Mouse (Mus musculus): Measurements from ENCODE around the gene Sspo. TPM values are rescaled to one million over a fixed set of nuclear protein-coding genes. Genes with fewer than 3 reads are reported as not detected.

Gene Sspo
- polyA plus RNA-seq, 1 experiment from 2014 or later = 0.45 TPM

GRCm38 (mm10) chr6:48423336-48423735 lies 24.7 kb upstream of the Sspo start:
- peaks cover 8% of the 10 kb centered on the region for H3K36me3 ChIP-seq
- no peaks in the 10 kb centered on the region for H3K9me3 ChIP-seq (replicated peaks)
- peak overlapping the region; percentile 2; the same call in 1 of the 2 replicates for H3K27ac ChIP-seq
- no peaks in the 10 kb centered on the region for H3K27me3 ChIP-seq (ENCODE audit: low read depth, poor library complexity, severe bottlenecking)
- H3K4me3 ChIP-seq = no peak overlapping the region
- 78% methylated on average over 3 of the region's 3 CpGs for WGBS
- DNase-seq (ENCODE audit: low spot score) = no peak
- H3K4me1 ChIP-seq = peaks cover 24% of the 10 kb centered on the region

- no peak overlapping the region for H3K27ac ChIP-seq
- no peaks in the 10 kb centered on the region for H3K27me3 ChIP-seq (ENCODE audit: low read depth, poor library complexity, severe bottlenecking)
- H3K4me1 ChIP-seq = peaks cover 24% of the 10 kb centered on the region
- no peaks in the 10 kb centered on the region for H3K9me3 ChIP-seq (replicated peaks)
- DNase-seq (ENCODE audit: low spot score) = no peak
- no peak overlapping the region for H3K4me3 ChIP-seq
- 64% methylated on average over 5 of the region's 5 CpGs for WGBS
- H3K36me3 ChIP-seq = peaks cover under 1% of the 10 kb centered on the region; the same call in 1 of the 2 replicates
Observed at GRCm38 (mm10) chr6:48424074-48424473, 24.0 kb upstream of the Sspo start.

- H3K27ac ChIP-seq = no peak overlapping the region
- DNase-seq (ENCODE audit: low spot score) = no peak
- no peaks in the 10 kb centered on the region for H3K36me3 ChIP-seq
- H3K27me3 ChIP-seq (ENCODE audit: low read depth, poor library complexity, severe bottlenecking) = no peaks in the 10 kb centered on the region
- no peak overlapping the region for H3K4me3 ChIP-seq
- H3K4me1 ChIP-seq = peaks cover 13% of the 10 kb centered on the region
- H3K9me3 ChIP-seq (replicated peaks) = no peaks in the 10 kb centered on the region
- WGBS = 74% methylated on average over 5 of the region's 5 CpGs
Observed at GRCm38 (mm10) chr6:48426956-48427355, 21.1 kb upstream of the Sspo start.

GRCm38 (mm10) chr6:48428769-48429557 lies 19.1 kb upstream of the Sspo start:
- no peaks in the 10 kb centered on the region for H3K36me3 ChIP-seq
- H3K4me1 ChIP-seq = peaks cover 4% of the 10 kb centered on the region; the same call in 1 of the 2 replicates
- H3K27me3 ChIP-seq (ENCODE audit: low read depth, poor library complexity, severe bottlenecking) = no peaks in the 10 kb centered on the region
- H3K4me3 ChIP-seq = no peak overlapping the region
- no peaks in the 10 kb centered on the region for H3K9me3 ChIP-seq (replicated peaks)
- WGBS = 71% methylated on average over 4 of the region's 4 CpGs
- no peak for DNase-seq (ENCODE audit: low spot score)
- H3K27ac ChIP-seq = no peak overlapping the region

GRCm38 (mm10) chr6:48430748-48431147 lies 17.3 kb upstream of the Sspo start:
- DNase-seq (ENCODE audit: low spot score) = no peak
- Histone ChIP-seq H3K36me3 (no peaks in the 10 kb centered on the region), H3K9me3 (replicated peaks) (no peaks in the 10 kb centered on the region), H3K4me1 (peaks cover 11% of the 10 kb centered on the region), H3K4me3 (no peak overlapping the region), H3K27ac (no peak overlapping the region), H3K27me3 (ENCODE audit: low read depth, poor library complexity, severe bottlenecking) (no peaks in the 10 kb centered on the region)
- WGBS = 83% methylated on average over 5 of the region's 5 CpGs

GRCm38 (mm10) chr6:48432893-48433816 lies 14.9 kb upstream of the Sspo start:
- DNase-seq (ENCODE audit: low spot score) = no peak
- peaks cover 19% of the 10 kb centered on the region for H3K27me3 ChIP-seq (ENCODE audit: low read depth, poor library complexity, severe bottlenecking)
- peaks cover 16% of the 10 kb centered on the region for H3K4me1 ChIP-seq
- H3K36me3 ChIP-seq = peaks cover 16% of the 10 kb centered on the region
- no peaks in the 10 kb centered on the region for H3K9me3 ChIP-seq (replicated peaks)
- H3K4me3 ChIP-seq = no peak overlapping the region
- WGBS = 70% methylated on average over 12 of the region's 12 CpGs
- no peak overlapping the region for H3K27ac ChIP-seq

GRCm38 (mm10) chr6:48434651-48435050 lies 13.4 kb upstream of the Sspo start:
- no peaks in the 10 kb centered on the region for H3K9me3 ChIP-seq (replicated peaks)
- DNase-seq (ENCODE audit: low spot score) = no peak
- H3K27ac ChIP-seq = no peak overlapping the region
- 55% methylated on average over 6 of the region's 6 CpGs for WGBS
- peaks cover 34% of the 10 kb centered on the region for H3K27me3 ChIP-seq (ENCODE audit: low read depth, poor library complexity, severe bottlenecking)
- H3K4me1 ChIP-seq = peaks cover 31% of the 10 kb centered on the region
- no peak overlapping the region for H3K4me3 ChIP-seq
- H3K36me3 ChIP-seq = peaks cover 31% of the 10 kb centered on the region

GRCm38 (mm10) chr6:48435111-48435510 lies 12.9 kb upstream of the Sspo start:
- Histone ChIP-seq H3K27ac (no peak overlapping the region), H3K27me3 (ENCODE audit: low read depth, poor library complexity, severe bottlenecking) (peaks cover 38% of the 10 kb centered on the region), H3K4me3 (no peak overlapping the region), H3K36me3 (peaks cover 36% of the 10 kb centered on the region), H3K9me3 (replicated peaks) (no peaks in the 10 kb centered on the region), H3K4me1 (peaks cover 36% of the 10 kb centered on the region)
- 51% methylated on average over 5 of the region's 5 CpGs for WGBS
- DNase-seq (ENCODE audit: low spot score) = no peak

GRCm38 (mm10) chr6:48435706-48436349 lies 12.2 kb upstream of the Sspo start:
- no peak for DNase-seq (ENCODE audit: low spot score)
- no peaks in the 10 kb centered on the region for H3K9me3 ChIP-seq (replicated peaks)
- no peak overlapping the region for H3K4me3 ChIP-seq
- 81% methylated on average over 5 of the region's 5 CpGs for WGBS
- no peak overlapping the region for H3K27ac ChIP-seq
- peaks cover 43% of the 10 kb centered on the region for H3K36me3 ChIP-seq
- H3K4me1 ChIP-seq = peaks cover 43% of the 10 kb centered on the region
- peaks cover 44% of the 10 kb centered on the region for H3K27me3 ChIP-seq (ENCODE audit: low read depth, poor library complexity, severe bottlenecking)

- DNase-seq (ENCODE audit: low spot score) = peak; percentile 50
- peaks cover 51% of the 10 kb centered on the region for H3K4me1 ChIP-seq
- peaks cover 49% of the 10 kb centered on the region for H3K27me3 ChIP-seq (ENCODE audit: low read depth, poor library complexity, severe bottlenecking)
- H3K9me3 ChIP-seq (replicated peaks) = no peaks in the 10 kb centered on the region
- peak overlapping the region; percentile 16; the same call in 1 of the 2 replicates for H3K27ac ChIP-seq
- peak overlapping the region; percentile 41 for H3K4me3 ChIP-seq
- WGBS = 13% methylated on average over 35 of the region's 35 CpGs
- H3K36me3 ChIP-seq = peaks cover 62% of the 10 kb centered on the region
Observed at GRCm38 (mm10) chr6:48437679-48438376, 10.2 kb upstream of the Sspo start.

GRCm38 (mm10) chr6:48438475-48439125 lies 9.4 kb upstream of the Sspo start:
- no peaks in the 10 kb centered on the region for H3K9me3 ChIP-seq (replicated peaks)
- peak overlapping the region; percentile 16 for H3K27ac ChIP-seq
- peak; percentile 63 for DNase-seq (ENCODE audit: low spot score)
- H3K4me3 ChIP-seq = peak overlapping the region; percentile 41
- 6% methylated on average over 55 of the region's 55 CpGs for WGBS
- H3K27me3 ChIP-seq (ENCODE audit: low read depth, poor library complexity, severe bottlenecking) = peaks cover 49% of the 10 kb centered on the region
- peaks cover 57% of the 10 kb centered on the region for H3K4me1 ChIP-seq
- H3K36me3 ChIP-seq = peaks cover 62% of the 10 kb centered on the region

- H3K4me1 ChIP-seq = peaks cover 65% of the 10 kb centered on the region
- peaks cover 62% of the 10 kb centered on the region for H3K36me3 ChIP-seq
- 0 out of 2 replicates have a peak overlapping the region, but pooled peaks have one; percentile 7 for H3K27ac ChIP-seq
- peaks cover 49% of the 10 kb centered on the region for H3K27me3 ChIP-seq (ENCODE audit: low read depth, poor library complexity, severe bottlenecking)
- DNase-seq (ENCODE audit: low spot score) = no peak
- H3K9me3 ChIP-seq (replicated peaks) = no peaks in the 10 kb centered on the region
- peak overlapping the region; percentile 41; the same call in 1 of the 2 replicates for H3K4me3 ChIP-seq
Observed at GRCm38 (mm10) chr6:48439654-48440053, 8.4 kb upstream of the Sspo start.
